Mouse (Mus musculus) stomach, postnatal 0 days (tissue): ENCODE results near the gene Zdhhc12. TPM values are rescaled to one million over a fixed set of nuclear protein-coding genes. Genes with fewer than 3 reads are reported as not detected.

Experiments
- ATAC-seq: fragments of 200-750 bp; cut with Nextera tagmentation; 2 replicates; pipeline ENCODE4 v1.8.0; 2017; ENCODE audit not compliant: low FRiP score, low TSS enrichment
- DNase-seq: peaks from one replicate; pipeline ENCODE4 v3.0.0-alpha.2; 2016; ENCODE audit warnings: low spot score
- H3K27ac ChIP-seq: fragments of 300-500 bp; sonication (generic); replicated peaks from 2 replicates; pipeline ENCODE4 v1.5.1; 2014; ENCODE audit warnings: mild to moderate bottlenecking, control low read depth
- H3K27me3 ChIP-seq: fragments of 300-500 bp; sonication (generic); 2 replicates; pipeline ENCODE4 v1.6.1; 2014; ENCODE audit warnings: low read length; ENCODE audit not compliant: control insufficient read depth, insufficient read depth
- H3K36me3 ChIP-seq: fragments of 300-500 bp; sonication (generic); 2 replicates; pipeline ENCODE4 v1.6.1; 2014; ENCODE audit warnings: low read length, mixed read lengths; ENCODE audit not compliant: control insufficient read depth, insufficient read depth
- H3K4me1 ChIP-seq: fragments of 300-500 bp; sonication (generic); replicated peaks from 2 replicates; pipeline ENCODE4 v1.6.1; 2014; ENCODE audit warnings: antibody characterized with exemption; ENCODE audit not compliant: control insufficient read depth, insufficient read depth
- H3K4me2 ChIP-seq: fragments of 300-500 bp; sonication (generic); replicated peaks from 2 replicates; pipeline ENCODE4 v1.6.1; 2014; ENCODE audit warnings: low read depth, mild to moderate bottlenecking, control low read depth, moderate library complexity
- H3K4me3 ChIP-seq: fragments of 300-500 bp; sonication (generic); 2 replicates; pipeline ENCODE4 v1.5.1; 2014; ENCODE audit warnings: low read depth, low read length, control low read depth
- H3K9ac ChIP-seq: fragments of 300-500 bp; sonication (generic); 2 replicates; pipeline ENCODE4 v1.6.1; 2014; ENCODE audit warnings: mild to moderate bottlenecking, low read length, control low read depth, mixed read lengths
- H3K9me3 ChIP-seq: fragments of 300-500 bp; sonication (generic); 2 replicates; pipeline ENCODE4 v1.6.1; 2016; ENCODE audit warnings: low read length; ENCODE audit not compliant: control insufficient read depth
- CTCF ChIP-seq: IDR thresholded peaks from 2 replicates; pipeline ENCODE4 v1.5.1; 2016; ENCODE audit warnings: antibody characterized with exemption, low read depth, mild to moderate bottlenecking, moderate library complexity
- EP300 ChIP-seq: optimal IDR thresholded peaks from 2 replicates; pipeline ENCODE3; 2016; ENCODE audit warnings: antibody characterized with exemption
- WGBS: fragments of 180-500 bp; shearing (Covaris S2); extraction: QIAGEN DNeasy Blood & Tissue Kit; methylation state at CpG from one replicate; pipeline ENCODE4 v1.1.7; 2014; 5-methylcytosine and 5-hydroxymethylcytosine counted together
- polyA plus RNA-seq: library from polyadenylated mRNA; unstranded; fragments of >200 nt; fragmentation: Nextera tagmentation; extraction: Ambion mirVana; gene quantifications from 2 replicates; pipeline ENCODE4 v1.2.1, GENCODE M21; 2015

The Zdhhc12 gene
- polyA plus RNA-seq, 1 experiment from 2014 or later = 27.8 TPM

- DNase-seq = peak; percentile 77
- peak overlapping the region; percentile 91 for H3K4me2 ChIP-seq
- peaks cover 2% of the 10 kb centered on the region; the same call in 1 of the 2 replicates for H3K4me1 ChIP-seq
- H3K4me3 ChIP-seq = peak overlapping the region; percentile 54
- no peaks in the 10 kb centered on the region for H3K36me3 ChIP-seq
- no peaks in the 10 kb centered on the region for H3K9me3 ChIP-seq
- under 1% methylated on average over 40 of the region's 40 CpGs for WGBS
- no peaks in the 10 kb centered on the region for H3K27me3 ChIP-seq
- ATAC-seq = peak; percentile 50
- peak overlapping the region; percentile 75 for H3K9ac ChIP-seq
- H3K27ac ChIP-seq = peak overlapping the region; percentile 93
- TF ChIP-seq CTCF (peak; percentile 18; the same call in 1 of the 2 replicates), EP300 (no peak)
Measured at GRCm38 (mm10) chr2:30062249-30063093, 31.0 kb downstream of the Zdhhc12 start.

GRCm38 (mm10) chr2:30061215-30062166 is 32.0 kb downstream of the Zdhhc12 start:
- Histone ChIP-seq H3K4me3 (peak overlapping the region; percentile 54), H3K27ac (peak overlapping the region; percentile 93), H3K9me3 (no peaks in the 10 kb centered on the region), H3K27me3 (no peaks in the 10 kb centered on the region), H3K36me3 (no peaks in the 10 kb centered on the region), H3K9ac (peak overlapping the region; percentile 75), H3K4me2 (peak overlapping the region; percentile 91), H3K4me1 (peaks cover 2% of the 10 kb centered on the region; the same call in 1 of the 2 replicates)
- no peak for ATAC-seq
- peak; percentile 55 for DNase-seq
- TF ChIP-seq CTCF (no peak), EP300 (no peak)
- WGBS = 7% methylated on average over 37 of the region's 37 CpGs

GRCm38 (mm10) chr2:30058418-30058817 is 35.0 kb downstream of the Zdhhc12 start:
- ATAC-seq (no peak), DNase-seq (no peak)
- no peak overlapping the region for H3K4me2 ChIP-seq
- no peaks in the 10 kb centered on the region for H3K27me3 ChIP-seq
- no peak overlapping the region for H3K9ac ChIP-seq
- no peak overlapping the region for H3K4me3 ChIP-seq
- 57% methylated on average over 5 of the region's 5 CpGs for WGBS
- H3K9me3 ChIP-seq = no peaks in the 10 kb centered on the region
- no peaks in the 10 kb centered on the region for H3K4me1 ChIP-seq
- TF ChIP-seq CTCF = no peak
- no peak for TF ChIP-seq EP300
- no peak overlapping the region for H3K27ac ChIP-seq
- no peaks in the 10 kb centered on the region for H3K36me3 ChIP-seq

GRCm38 (mm10) chr2:30057223-30057904 is 36.1 kb downstream of the Zdhhc12 start, which contains the start of gene Set:
Gene Set, plus strand, starts transcription at chr2:30057378.
- Histone ChIP-seq H3K4me2 (no peak within 1 kb of the TSS), H3K9ac (no peak within 1 kb of the TSS), H3K4me1 (no peaks in the 10 kb centered on the region), H3K4me3 (no peak within 1 kb of the TSS), H3K27ac (no peak within 1 kb of the TSS), H3K36me3 (no peaks in the 10 kb centered on the region), H3K27me3 (no peaks in the 10 kb centered on the region), H3K9me3 (no peaks in the 10 kb centered on the region)
- DNase-seq = peak; percentile 48
- ATAC-seq = no peak; the same call in 1 of the 2 replicates
- 48% methylated on average over 12 of the region's 12 CpGs for WGBS
- TF ChIP-seq CTCF (no peak), EP300 (no peak)

- DNase-seq = no peak
- Histone ChIP-seq H3K4me2 (no peak overlapping the region), H3K27me3 (no peaks in the 10 kb centered on the region), H3K4me1 (no peaks in the 10 kb centered on the region), H3K27ac (no peak overlapping the region), H3K9me3 (no peaks in the 10 kb centered on the region), H3K9ac (no peak overlapping the region), H3K4me3 (no peak overlapping the region), H3K36me3 (no peaks in the 10 kb centered on the region)
- TF ChIP-seq CTCF = no peak
- no peak for TF ChIP-seq EP300
- no peak for ATAC-seq
- 81% methylated on average over 3 of the region's 3 CpGs for WGBS
Measured at GRCm38 (mm10) chr2:30056736-30057135, 36.7 kb downstream of the Zdhhc12 start.
